ENCODE assay signal across 11 mouse cellular contexts in genomic region chr17:83138493-83139417, GRCm38 (mm10).
A peak's percentile ranks its signal among the peaks of the same experiment; 100 is the strongest.
DNase-seq lines count a peak whose midpoint lies in the region; ATAC-seq and TF ChIP-seq lines count a peak whose summit lies in the region.
"Had no signal": no experiment of that assay in that cellular context is flagged by ENCODE, and none has a peak within 500 bp of the region (broad histone marks: within the 10 kb centered on the region; RNA-seq: fewer than 3 reads in every experiment).

No protein-coding gene starts in this region.

- TF ChIP-seq POLR2A in testis, adult 2 months (IDR thresholded peaks at IDR 0.05; ENCODE audit: control insufficient read depth, low read depth, low read length) = no peak

- peaks cover 11% of the 10 kb centered on the region for H3K4me1 ChIP-seq in testis, adult 2 months (ENCODE audit: control insufficient read depth, insufficient read depth, low read length)
- 0 out of 2 replicates have a peak, but pooled peaks cover 7% of the 10 kb centered on the region for H3K4me1 ChIP-seq in hindbrain, embryonic 11.5 days (replicated peaks; ENCODE audit: control insufficient read depth, insufficient read depth, low read length)

- no peaks in the 10 kb centered on the region for H3K27me3 ChIP-seq in testis, adult 2 months (ENCODE audit: control insufficient read depth, insufficient read depth, low read length)
- H3K27me3 ChIP-seq in hindbrain, embryonic 11.5 days (ENCODE audit: control insufficient read depth, insufficient read depth, low read length) = no peaks in the 10 kb centered on the region

- H3K4me3 ChIP-seq in testis, adult 2 months (ENCODE audit: control insufficient read depth, low read depth, low read length) = peak overlapping the region; percentile 44
- no peak overlapping the region for H3K4me3 ChIP-seq in hindbrain, embryonic 11.5 days (ENCODE audit: low read depth, low read length)

- H3K9ac ChIP-seq in hindbrain, embryonic 11.5 days (ENCODE audit: low read depth, low read length) = no peak overlapping the region
- H3K9ac ChIP-seq: liver, embryonic 14.5 days had no signal

- no peaks in the 10 kb centered on the region for H3K36me3 ChIP-seq in testis, adult 2 months (ENCODE audit: control insufficient read depth, insufficient read depth, low read length)
- no peaks in the 10 kb centered on the region for H3K36me3 ChIP-seq in hindbrain, embryonic 11.5 days (ENCODE audit: control insufficient read depth, insufficient read depth, low read length)

- WGBS in hindbrain, embryonic 11.5 days = 25% methylated on average over 11 of the region's 11 CpGs

- no peak for TF ChIP-seq CTCF in testis, adult 2 months (IDR thresholded peaks at IDR 0.05; ENCODE audit: control insufficient read depth, insufficient read depth, insufficient replicate concordance, low read depth, low read length)

- H3K4me2 ChIP-seq in hindbrain, embryonic 11.5 days (replicated peaks; ENCODE audit: low read depth, low read length) = no peak overlapping the region

- H3K9me3 ChIP-seq in hindbrain, embryonic 11.5 days (ENCODE audit: control insufficient read depth, low read length) = no peaks in the 10 kb centered on the region

- 0 out of 2 replicates have a peak overlapping the region, but pooled peaks have one; percentile 13 for H3K27ac ChIP-seq in testis, adult 2 months (ENCODE audit: control insufficient read depth, insufficient read depth, low read depth, low read length)
- no peak overlapping the region for H3K27ac ChIP-seq in hindbrain, embryonic 11.5 days (ENCODE audit: low read depth, low read length)
- H3K27ac ChIP-seq: liver, embryonic 14.5 days had no signal

- peak; percentile 76 for ATAC-seq in hindbrain, embryonic 11.5 days (ENCODE audit: low FRiP score)

- DNase-seq in testis, postnatal 14 days (ENCODE audit: low spot score) = no peak
- no peak for DNase-seq in hindbrain, embryonic 11.5 days (ENCODE audit: low spot score)
- peak; percentile 35 to 37 for DNase-seq in kidney, postnatal 36 days
- no peak for DNase-seq in cerebellum, postnatal 25 days
- DNase-seq in layer of hippocampus, postnatal 25 days (ENCODE audit: extremely low spot score in 1 of 2, low spot score in 1 of 2) = no peak
- DNase-seq in gastrocnemius, postnatal 14 days = no peak
- DNase-seq in adrenal gland, adult (ENCODE audit: inconsistent age in 2 of 2, low spot score in 1 of 2) = no peak
- DNase-seq: cerebellum, postnatal 14 days; right cerebral cortex, postnatal 14 days had no signal

- intact Hi-C loops in gastrocnemius, postnatal 14 days (cut with DNase I; ENCODE audit: low total_unique reads) = no loop called here

Comparison
In these comparisons a context has a peak if more than half of its experiments do, and no peak if none do; other contexts are left out.
1. DNase-seq: peak in kidney, postnatal 36 days (2 of 2); none in testis, postnatal 14 days (single experiment), hindbrain, embryonic 11.5 days (single experiment), cerebellum, postnatal 25 days (0 of 2), layer of hippocampus, postnatal 25 days (0 of 2), gastrocnemius, postnatal 14 days (single experiment) and adrenal gland, adult (0 of 2).